Mouse (Mus musculus) heart, embryonic 12.5 days (tissue): ENCODE measurements around the gene Fbln2. TPM values are rescaled to one million over a fixed set of nuclear protein-coding genes. Genes with fewer than 3 reads are reported as not detected.

Source experiments
- ATAC-seq: fragments of 200-750 bp; cut with Nextera tagmentation; 2 replicates; pipeline ENCODE4 v1.8.0; 2017; ENCODE audit warnings: moderate TSS enrichment, moderate library complexity; ENCODE audit not compliant: insufficient number of reproducible peaks, low FRiP score
- H3K27ac ChIP-seq: fragments of 300-500 bp; sonication (generic); 2 replicates; pipeline ENCODE4 v1.5.1; 2016; ENCODE audit warnings: mild to moderate bottlenecking, moderate library complexity; ENCODE audit not compliant: poor library complexity, severe bottlenecking
- H3K27me3 ChIP-seq: fragments of 300-500 bp; sonication (generic); replicated peaks from 2 replicates; pipeline ENCODE4 v1.6.1; 2016; ENCODE audit warnings: mild to moderate bottlenecking, moderate library complexity
- H3K36me3 ChIP-seq: fragments of 300-500 bp; sonication (generic); 2 replicates; pipeline ENCODE4 v1.6.1; 2016; ENCODE audit warnings: mild to moderate bottlenecking, moderate library complexity
- H3K4me1 ChIP-seq: fragments of 300-500 bp; sonication (generic); replicated peaks from 2 replicates; pipeline ENCODE4 v1.6.1; 2016; ENCODE audit warnings: mild to moderate bottlenecking
- H3K4me2 ChIP-seq: fragments of 300-500 bp; sonication (generic); 2 replicates; pipeline ENCODE4 v1.6.1; 2016; ENCODE audit warnings: mild to moderate bottlenecking, moderate library complexity
- H3K4me3 ChIP-seq: fragments of 300-500 bp; sonication (generic); 2 replicates; pipeline ENCODE4 v1.5.1; 2016; ENCODE audit warnings: mild to moderate bottlenecking
- H3K9ac ChIP-seq: fragments of 300-500 bp; sonication (generic); 2 replicates; pipeline ENCODE4 v1.6.1; 2016; ENCODE audit warnings: mild to moderate bottlenecking, moderate library complexity
- H3K9me3 ChIP-seq: fragments of 300-500 bp; sonication (generic); replicated peaks from 2 replicates; pipeline ENCODE4 v1.6.1; 2016; ENCODE audit warnings: mild to moderate bottlenecking, moderate library complexity
- WGBS: fragments of 180-500 bp; shearing (Covaris S2); methylation state at CpG from one replicate; pipeline ENCODE4 v1.1.7; 2016; 5-methylcytosine and 5-hydroxymethylcytosine counted together
- polyA plus RNA-seq: library from polyadenylated mRNA; unstranded; fragments of >200 nt; fragmentation: Nextera tagmentation; extraction: Ambion mirVana; gene quantifications from 2 replicates; pipeline ENCODE4 v1.2.1, GENCODE M21; 2016

Gene Fbln2
- polyA plus RNA-seq, 1 experiment from 2014 or later, result 210 TPM

GRCm38 (mm10) chr6:91247343-91247742 lies 35.1 kb downstream of the Fbln2 start:
- peaks cover 12% of the 10 kb centered on the region for H3K4me1 ChIP-seq
- WGBS, result 94% methylated on average over 1 of the region's 1 CpGs
- no peak overlapping the region for H3K9ac ChIP-seq
- no peak overlapping the region for H3K27ac ChIP-seq
- H3K27me3 ChIP-seq, result 0 out of 2 replicates have a peak, but pooled peaks cover 6% of the 10 kb centered on the region
- ATAC-seq, result no peak
- 0 out of 2 replicates have a peak, but pooled peaks cover 7% of the 10 kb centered on the region for H3K9me3 ChIP-seq
- H3K4me2 ChIP-seq, result no peak overlapping the region
- no peak overlapping the region for H3K4me3 ChIP-seq
- H3K36me3 ChIP-seq, result peaks cover 20% of the 10 kb centered on the region

- 74% methylated on average over 4 of the region's 4 CpGs for WGBS
Measured at GRCm38 (mm10) chr6:91248627-91249026, 36.4 kb downstream of the Fbln2 start.

GRCm38 (mm10) chr6:91249797-91250196 lies 37.5 kb downstream of the Fbln2 start:
- Histone ChIP-seq H3K9me3 (0 out of 2 replicates have a peak, but pooled peaks cover 7% of the 10 kb centered on the region), H3K9ac (no peak overlapping the region), H3K4me1 (peaks cover 12% of the 10 kb centered on the region), H3K4me2 (no peak overlapping the region), H3K36me3 (peaks cover 20% of the 10 kb centered on the region), H3K27me3 (peaks cover 11% of the 10 kb centered on the region; the same call in 1 of the 2 replicates), H3K4me3 (no peak overlapping the region), H3K27ac (no peak overlapping the region)
- ATAC-seq, result no peak
- 84% methylated on average over 1 of the region's 1 CpGs for whole genome bisulfite sequencing

More at GRCm38 (mm10) chr6:91248627-91249026, 36.4 kb downstream of the Fbln2 start:
- H3K9me3 ChIP-seq, result 0 out of 2 replicates have a peak, but pooled peaks cover 7% of the 10 kb centered on the region
- H3K4me3 ChIP-seq, result no peak overlapping the region
- no peak for ATAC-seq
- H3K27me3 ChIP-seq, result 0 out of 2 replicates have a peak, but pooled peaks cover 6% of the 10 kb centered on the region
- H3K27ac ChIP-seq, result no peak overlapping the region
- peaks cover 20% of the 10 kb centered on the region for H3K36me3 ChIP-seq
- H3K4me1 ChIP-seq, result peaks cover 12% of the 10 kb centered on the region
- H3K9ac ChIP-seq, result no peak overlapping the region
- no peak overlapping the region for H3K4me2 ChIP-seq

- Histone ChIP-seq H3K4me2 (no peak overlapping the region), H3K27ac (no peak overlapping the region), H3K36me3 (peaks cover 15% of the 10 kb centered on the region), H3K4me1 (no peaks in the 10 kb centered on the region), H3K4me3 (no peak overlapping the region), H3K9me3 (no peaks in the 10 kb centered on the region), H3K27me3 (peaks cover 23% of the 10 kb centered on the region), H3K9ac (no peak overlapping the region)
- 63% methylated on average over 16 of the region's 16 CpGs for WGBS
- ATAC-seq, result no peak
Measured at GRCm38 (mm10) chr6:91259440-91260120, 47.3 kb downstream of the Fbln2 start.

GRCm38 (mm10) chr6:91260347-91260986 lies 48.2 kb downstream of the Fbln2 start:
- no peaks in the 10 kb centered on the region for H3K4me1 ChIP-seq
- H3K9ac ChIP-seq, result no peak overlapping the region
- 73% methylated on average over 8 of the region's 8 CpGs for WGBS
- H3K9me3 ChIP-seq, result no peaks in the 10 kb centered on the region
- H3K27me3 ChIP-seq, result peaks cover 17% of the 10 kb centered on the region; the same call in 1 of the 2 replicates
- peaks cover 15% of the 10 kb centered on the region for H3K36me3 ChIP-seq
- no peak overlapping the region for H3K27ac ChIP-seq
- no peak overlapping the region for H3K4me2 ChIP-seq
- no peak overlapping the region for H3K4me3 ChIP-seq
- no peak for ATAC-seq

GRCm38 (mm10) chr6:91260987-91261367 lies 48.7 kb downstream of the Fbln2 start:
- no peak overlapping the region for H3K27ac ChIP-seq
- peaks cover 12% of the 10 kb centered on the region for H3K27me3 ChIP-seq
- H3K4me1 ChIP-seq, result no peaks in the 10 kb centered on the region

GRCm38 (mm10) chr6:91265616-91266015 lies 53.4 kb downstream of the Fbln2 start:
- H3K4me3 ChIP-seq, result no peak overlapping the region
- no peak overlapping the region for H3K27ac ChIP-seq
- ATAC-seq, result no peak
- no peaks in the 10 kb centered on the region for H3K4me1 ChIP-seq
- WGBS, result 86% methylated on average over 12 of the region's 12 CpGs
- peaks cover 23% of the 10 kb centered on the region for H3K36me3 ChIP-seq
- peaks cover 18% of the 10 kb centered on the region for H3K27me3 ChIP-seq
- H3K4me2 ChIP-seq, result no peak overlapping the region
- no peaks in the 10 kb centered on the region for H3K9me3 ChIP-seq
- no peak overlapping the region for H3K9ac ChIP-seq

More at GRCm38 (mm10) chr6:91260987-91261367, 48.7 kb downstream of the Fbln2 start:
- ATAC-seq, result no peak
- Histone ChIP-seq H3K4me3 (no peak overlapping the region), H3K9ac (no peak overlapping the region), H3K9me3 (no peaks in the 10 kb centered on the region), H3K36me3 (peaks cover 15% of the 10 kb centered on the region), H3K4me2 (no peak overlapping the region)
- WGBS, result 58% methylated on average over 3 of the region's 3 CpGs

- Histone ChIP-seq H3K4me2 (no peak overlapping the region), H3K27ac (no peak overlapping the region)
- ATAC-seq, result no peak
Measured at GRCm38 (mm10) chr6:91266647-91267046, 54.4 kb downstream of the Fbln2 start.

GRCm38 (mm10) chr6:91268318-91268717 lies 56.1 kb downstream of the Fbln2 start:
- Histone ChIP-seq H3K27me3 (peaks cover 18% of the 10 kb centered on the region), H3K4me3 (no peak overlapping the region), H3K27ac (no peak overlapping the region), H3K9me3 (no peaks in the 10 kb centered on the region), H3K36me3 (peaks cover 26% of the 10 kb centered on the region), H3K4me1 (no peaks in the 10 kb centered on the region), H3K9ac (no peak overlapping the region), H3K4me2 (no peak overlapping the region)
- ATAC-seq, result no peak
- 41% methylated on average over 9 of the region's 9 CpGs for WGBS

More at GRCm38 (mm10) chr6:91266647-91267046, 54.4 kb downstream of the Fbln2 start:
- H3K4me3 ChIP-seq, result no peak overlapping the region
- peaks cover 18% of the 10 kb centered on the region for H3K27me3 ChIP-seq
- H3K9ac ChIP-seq, result no peak overlapping the region
- H3K4me1 ChIP-seq, result no peaks in the 10 kb centered on the region
- H3K36me3 ChIP-seq, result peaks cover 29% of the 10 kb centered on the region
- WGBS, result 56% methylated on average over 1 of the region's 1 CpGs
- no peaks in the 10 kb centered on the region for H3K9me3 ChIP-seq

GRCm38 (mm10) chr6:91277549-91277948 lies 65.3 kb downstream of the Fbln2 start:
- no peak for ATAC-seq
- Histone ChIP-seq H3K27ac (no peak overlapping the region), H3K9me3 (no peaks in the 10 kb centered on the region), H3K4me1 (no peaks in the 10 kb centered on the region), H3K4me2 (no peak overlapping the region), H3K4me3 (no peak overlapping the region), H3K36me3 (peaks cover 12% of the 10 kb centered on the region), H3K9ac (no peak overlapping the region), H3K27me3 (peaks cover 41% of the 10 kb centered on the region)
- WGBS, result 3% methylated on average over 7 of the region's 7 CpGs

GRCm38 (mm10) chr6:91278302-91278701 lies 66.0 kb downstream of the Fbln2 start:
- Histone ChIP-seq H3K4me1 (no peaks in the 10 kb centered on the region), H3K36me3 (peaks cover 9% of the 10 kb centered on the region), H3K27ac (no peak overlapping the region), H3K27me3 (peaks cover 48% of the 10 kb centered on the region), H3K4me2 (no peak overlapping the region), H3K4me3 (no peak overlapping the region), H3K9ac (no peak overlapping the region), H3K9me3 (no peaks in the 10 kb centered on the region)
- no peak for ATAC-seq
- 41% methylated on average over 1 of the region's 1 CpGs for WGBS
